Mouse (Mus musculus) embryonic fibroblast, embryonic 13.5 days (primary cell): ENCODE results near the gene Ireb2.

ENCODE experiments used
- CTCF ChIP-seq: IDR thresholded peaks from 2 replicates; pipeline ENCODE4 v1.5.1; 2011; ENCODE audit warnings: mild to moderate bottlenecking, control low read depth, low read length, moderate library complexity, borderline replicate concordance; ENCODE audit not compliant: insufficient read depth
- POLR2A ChIP-seq: IDR thresholded peaks from 2 replicates; pipeline ENCODE4 v1.6.1; 2011; ENCODE audit warnings: low read depth, mild to moderate bottlenecking, control low read depth, low read length, moderate library complexity

- TF ChIP-seq CTCF, result no peak
- no peak for TF ChIP-seq POLR2A
Measured at GRCm38 (mm10) chr9:54897097-54897496, 33.5 kb downstream of the Ireb2 start.
